Mouse (Mus musculus) testis, adult 2 months (tissue): ENCODE results near the gene Abcg5.

ENCODE experiments used
- CTCF ChIP-seq: fragments of 200-500 bp; IDR thresholded peaks from 2 replicates; pipeline ENCODE4 v1.5.1; 2012; ENCODE audit warnings: low read depth, mild to moderate bottlenecking, inconsistent platforms, low read length, moderate library complexity; ENCODE audit not compliant: control insufficient read depth, insufficient read depth, insufficient replicate concordance
- POLR2A ChIP-seq: fragments of 200-500 bp; IDR thresholded peaks from 2 replicates; pipeline ENCODE4 v1.6.1; 2012; ENCODE audit warnings: low read depth, mild to moderate bottlenecking, inconsistent platforms, low read length, moderate library complexity; ENCODE audit not compliant: control insufficient read depth

GRCm38 (mm10) chr17:84619112-84619511, 63.7 kb downstream of the Abcg5 start:
- TF ChIP-seq CTCF, result no peak
- no peak for TF ChIP-seq POLR2A
